Mouse (Mus musculus): ENCODE results near the gene Polr2l.

DNA sequence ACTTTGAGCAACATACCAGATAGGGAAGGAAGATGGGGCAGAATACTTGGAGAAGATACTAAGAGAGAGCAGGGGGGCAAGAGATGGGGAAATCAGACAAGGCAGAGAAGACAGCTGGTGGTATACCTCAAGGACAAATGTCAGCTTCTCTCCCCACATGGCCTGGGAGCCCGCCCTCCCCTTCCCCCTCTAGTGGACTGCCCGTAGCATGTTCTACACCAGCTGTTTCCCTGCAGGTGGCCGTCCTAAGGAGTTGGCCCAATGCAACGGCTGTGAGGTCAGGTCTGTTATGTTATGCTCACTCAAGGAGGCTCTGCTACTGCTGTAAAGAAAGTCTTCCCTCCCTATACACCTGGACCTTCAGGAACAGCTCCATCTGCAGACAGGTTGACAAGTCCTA, 48.1 kb upstream of the Polr2l start:
- no peak for TF ChIP-seq CTCF (IDR thresholded peaks at IDR 0.05; ENCODE audit: low read depth, low read length)
- TF ChIP-seq POLR2A (IDR thresholded peaks at IDR 0.05; ENCODE audit: borderline replicate concordance, low read depth, low read length) = no peak
